Mouse (Mus musculus) megakaryocyte, embryonic 14.5 days (primary cell): ENCODE data around the gene Eef1g. TPM values are rescaled to one million over a fixed set of nuclear protein-coding genes. Genes with fewer than 3 reads are reported as not detected.

ENCODE experiments used
- H3K27me3 ChIP-seq: replicated peaks from 2 replicates; pipeline ENCODE3; 2012; ENCODE audit warnings: inconsistent platforms
- H3K36me3 ChIP-seq: replicated peaks from 2 replicates; pipeline ENCODE3; 2012; ENCODE audit warnings: low read length, inconsistent platforms, mixed read lengths
- H3K4me1 ChIP-seq: 2 replicates; pipeline ENCODE4 v1.6.1; 2012; ENCODE audit warnings: inconsistent platforms
- H3K4me3 ChIP-seq: replicated peaks from 2 replicates; pipeline ENCODE3; 2012; ENCODE audit warnings: moderate library complexity, mild to moderate bottlenecking, inconsistent platforms
- H3K9me3 ChIP-seq: 2 replicates; pipeline ENCODE4 v1.6.1; 2012; ENCODE audit warnings: inconsistent platforms
- FLI1 ChIP-seq: IDR thresholded peaks from 2 replicates; pipeline ENCODE4 v1.6.1; 2012; ENCODE audit warnings: low read length, inconsistent platforms, mixed read lengths
- GATA1 ChIP-seq: IDR thresholded peaks from 3 replicates; pipeline ENCODE4 v1.6.1; 2012; ENCODE audit warnings: mixed read lengths, low read length, inconsistent platforms, borderline replicate concordance
- polyA plus RNA-seq: library from polyadenylated mRNA; stranded (reverse); fragments of >175 nt; gene quantifications from 2 replicates; pipeline ENCODE4 v1.2.3, GENCODE M21; 2012; ENCODE audit warnings: low replicate concordance; ENCODE audit not compliant: insufficient read depth

The Eef1g gene
- polyA plus RNA-seq, 1 experiment, result 78.5 TPM

GRCm38 (mm10) chr19:8944062-8944461 lies 22.8 kb upstream of the Eef1g start:
- no peaks in the 10 kb centered on the region for H3K27me3 ChIP-seq
- peaks cover 75% of the 10 kb centered on the region for H3K36me3 ChIP-seq
- no peaks in the 10 kb centered on the region for H3K9me3 ChIP-seq
- no peak for TF ChIP-seq GATA1
- peaks cover 55% of the 10 kb centered on the region for H3K4me1 ChIP-seq
- peak overlapping the region; percentile 88 for H3K4me3 ChIP-seq

- H3K36me3 ChIP-seq, result peaks cover 73% of the 10 kb centered on the region
- H3K4me1 ChIP-seq, result peaks cover 50% of the 10 kb centered on the region
- peak overlapping the region; percentile 65 for H3K4me3 ChIP-seq
- H3K27me3 ChIP-seq, result no peaks in the 10 kb centered on the region
- TF ChIP-seq GATA1 (no peak), FLI1 (no peak)
- no peaks in the 10 kb centered on the region for H3K9me3 ChIP-seq
Measured at GRCm38 (mm10) chr19:8944750-8945149, 22.1 kb upstream of the Eef1g start.

- peaks cover 48% of the 10 kb centered on the region for H3K4me1 ChIP-seq
- no peaks in the 10 kb centered on the region for H3K9me3 ChIP-seq
- TF ChIP-seq FLI1, result no peak
- no peak for TF ChIP-seq GATA1
- no peaks in the 10 kb centered on the region for H3K27me3 ChIP-seq
- peaks cover 73% of the 10 kb centered on the region for H3K36me3 ChIP-seq
- peak overlapping the region; percentile 65 for H3K4me3 ChIP-seq
Measured at GRCm38 (mm10) chr19:8945251-8945650, 21.6 kb upstream of the Eef1g start.

- Histone ChIP-seq H3K9me3 (no peaks in the 10 kb centered on the region), H3K4me1 (peaks cover 47% of the 10 kb centered on the region), H3K4me3 (no peak overlapping the region), H3K36me3 (peaks cover 79% of the 10 kb centered on the region), H3K27me3 (no peaks in the 10 kb centered on the region)
- no peak for TF ChIP-seq FLI1
- no peak for TF ChIP-seq GATA1
Measured at GRCm38 (mm10) chr19:8946929-8947328, 19.9 kb upstream of the Eef1g start.

GRCm38 (mm10) chr19:8950190-8950589 lies 16.7 kb upstream of the Eef1g start:
- Histone ChIP-seq H3K9me3 (no peaks in the 10 kb centered on the region), H3K36me3 (peaks cover 74% of the 10 kb centered on the region), H3K27me3 (no peaks in the 10 kb centered on the region), H3K4me3 (no peak overlapping the region), H3K4me1 (peaks cover 54% of the 10 kb centered on the region)
- TF ChIP-seq GATA1 (no peak), FLI1 (no peak)

- H3K4me3 ChIP-seq, result peak overlapping the region; percentile 96
- peaks cover 47% of the 10 kb centered on the region for H3K4me1 ChIP-seq
- no peak for TF ChIP-seq GATA1
- TF ChIP-seq FLI1, result no peak
Measured at GRCm38 (mm10) chr19:8952241-8952640, 14.6 kb upstream of the Eef1g start.

GRCm38 (mm10) chr19:8953135-8954039 lies 13.5 kb upstream of the Eef1g start, which contains the start of gene Tut1:
TSS of gene Tut1 (plus strand) at chr19:8953847.
- Histone ChIP-seq H3K36me3 (peaks cover 69% of the 10 kb centered on the region), H3K27me3 (no peaks in the 10 kb centered on the region), H3K4me1 (peaks cover 47% of the 10 kb centered on the region), H3K4me3 (peak within 1 kb of the TSS; percentile 96), H3K9me3 (no peaks in the 10 kb centered on the region)
- TF ChIP-seq GATA1, result no peak
- no peak for TF ChIP-seq FLI1

More at GRCm38 (mm10) chr19:8952241-8952640, 14.6 kb upstream of the Eef1g start:
- Histone ChIP-seq H3K27me3 (no peaks in the 10 kb centered on the region), H3K36me3 (peaks cover 73% of the 10 kb centered on the region), H3K9me3 (no peaks in the 10 kb centered on the region)

- Histone ChIP-seq H3K4me3 (peak overlapping the region; percentile 96), H3K9me3 (no peaks in the 10 kb centered on the region), H3K4me1 (peaks cover 47% of the 10 kb centered on the region), H3K36me3 (peaks cover 69% of the 10 kb centered on the region), H3K27me3 (no peaks in the 10 kb centered on the region)
- TF ChIP-seq FLI1 (no peak), GATA1 (no peak)
Measured at GRCm38 (mm10) chr19:8954171-8954570, 12.7 kb upstream of the Eef1g start.

GRCm38 (mm10) chr19:8962256-8962655 lies 4.6 kb upstream of the Eef1g start:
- Histone ChIP-seq H3K27me3 (no peaks in the 10 kb centered on the region), H3K4me3 (no peak overlapping the region), H3K4me1 (peaks cover 45% of the 10 kb centered on the region), H3K9me3 (no peaks in the 10 kb centered on the region), H3K36me3 (peaks cover 86% of the 10 kb centered on the region)
- TF ChIP-seq GATA1 (no peak), FLI1 (no peak)

- peaks cover 78% of the 10 kb centered on the region for H3K36me3 ChIP-seq
- no peaks in the 10 kb centered on the region for H3K27me3 ChIP-seq
- TF ChIP-seq GATA1 (no peak), FLI1 (no peak)
- H3K4me1 ChIP-seq, result peaks cover 53% of the 10 kb centered on the region
- H3K4me3 ChIP-seq, result peak overlapping the region; percentile 18
- no peaks in the 10 kb centered on the region for H3K9me3 ChIP-seq
Measured at GRCm38 (mm10) chr19:8965075-8965474, 1.8 kb upstream of the Eef1g start.
